Mouse (Mus musculus) embryonic fibroblast, embryonic 13.5 days (primary cell): ENCODE data around the gene Eprs.

Experiments used
- CTCF ChIP-seq: IDR thresholded peaks from 2 replicates; pipeline ENCODE4 v1.5.1; 2011; ENCODE audit warnings: mild to moderate bottlenecking, control low read depth, low read length, moderate library complexity, borderline replicate concordance; ENCODE audit not compliant: insufficient read depth
- POLR2A ChIP-seq: IDR thresholded peaks from 2 replicates; pipeline ENCODE4 v1.6.1; 2011; ENCODE audit warnings: low read depth, mild to moderate bottlenecking, control low read depth, low read length, moderate library complexity

DNA sequence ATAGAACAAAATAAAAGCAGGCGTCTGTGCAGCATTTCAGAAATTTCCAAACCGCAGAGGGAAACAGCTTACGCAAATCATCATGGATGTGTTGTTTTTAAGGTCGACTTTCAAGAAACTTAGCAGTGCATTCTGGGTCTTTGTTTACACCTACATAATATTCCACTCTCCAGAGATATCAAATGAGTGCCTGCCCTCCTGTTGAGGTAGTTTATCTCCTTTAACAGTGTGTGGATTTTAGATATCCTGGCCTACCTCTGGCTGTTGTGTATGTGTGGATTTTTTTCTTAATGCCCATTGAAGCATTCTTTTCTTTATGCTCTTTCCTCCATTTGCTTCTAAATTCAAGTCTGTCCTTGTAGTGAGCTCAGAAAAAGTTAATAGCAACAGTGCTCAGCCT, 109.9 kb downstream of the Eprs start:
- TF ChIP-seq CTCF (no peak), POLR2A (no peak)
